Mouse (Mus musculus) cerebellum, adult 2 months (tissue): ENCODE data around the gene Bcas3.

Source experiments
- CTCF ChIP-seq: fragments of 200-500 bp; IDR thresholded peaks from 2 replicates; pipeline ENCODE4 v1.5.1; 2011; ENCODE audit warnings: low read depth, mild to moderate bottlenecking, control low read depth, low read length, moderate library complexity, borderline replicate concordance; ENCODE audit not compliant: insufficient read depth
- POLR2A ChIP-seq: fragments of 200-500 bp; IDR thresholded peaks from 2 replicates; pipeline ENCODE4 v1.6.1; 2011; ENCODE audit warnings: low read length, control low read depth, borderline replicate concordance; ENCODE audit not compliant: insufficient read depth

GRCm38 (mm10) chr11:85761170-85761569 lies 408.2 kb downstream of the Bcas3 start:
- TF ChIP-seq POLR2A (no peak), CTCF (no peak)
